Mouse (Mus musculus): ENCODE measurements around the gene Phactr2. TPM values are rescaled to one million over a fixed set of nuclear protein-coding genes. Genes with fewer than 3 reads are reported as not detected.

Phactr2 gene
- total and polyA plus RNA-seq, 3 experiments: not detected

- H3K27me3 ChIP-seq (ENCODE audit: control insufficient read depth in 1 of 2, insufficient read depth in 2 of 2, low read length in 2 of 2): no peaks in the 10 kb centered on the region
Measured at GRCm38 (mm10) chr10:13328602-13329001, 145.6 kb downstream of the Phactr2 start.

DNA sequence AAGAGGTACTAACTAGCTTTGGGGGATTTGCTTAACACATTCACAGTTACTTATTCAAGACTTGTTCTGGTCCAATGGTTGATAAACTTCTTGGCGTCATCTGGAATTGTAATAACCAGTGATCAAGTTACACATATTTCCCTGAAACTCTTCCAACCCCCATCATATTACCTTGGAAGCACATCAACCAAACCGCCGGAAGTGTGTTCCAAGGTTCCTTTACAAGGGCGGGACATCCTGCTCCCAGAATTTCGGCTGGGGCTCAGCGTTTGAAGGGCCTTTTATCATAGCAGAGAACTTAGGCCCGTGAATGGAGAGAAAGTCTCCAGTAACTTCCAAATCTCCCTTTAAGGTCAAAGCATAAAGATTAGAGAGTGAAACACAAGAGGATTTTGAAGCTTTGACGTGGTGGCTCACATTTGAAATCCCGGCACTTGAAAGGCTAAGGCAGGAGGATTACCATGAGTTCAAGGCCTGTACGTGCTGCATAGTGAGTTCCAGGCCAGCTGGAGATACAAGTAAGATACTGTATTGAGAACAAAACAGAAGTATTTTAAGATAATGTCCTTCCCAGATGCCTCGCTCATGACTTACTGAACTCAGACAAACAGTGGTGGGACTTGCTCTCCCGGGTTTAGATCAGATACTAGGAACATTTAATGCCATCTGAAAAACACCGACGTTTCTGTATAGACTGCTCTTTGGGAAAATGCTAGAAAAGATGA, 147.9 kb downstream of the Phactr2 start:
- TF ChIP-seq BHLHE40 (IDR thresholded peaks at IDR 0.05; ENCODE audit: borderline replicate concordance, low read depth, low read length): no peak
- no peak for TF ChIP-seq MYB (IDR thresholded peaks at IDR 0.05; ENCODE audit: low read depth, low read length)
- no peak for TF ChIP-seq MEF2A (IDR thresholded peaks at IDR 0.05; ENCODE audit: extremely low read depth, insufficient replicate concordance, low read depth, low read length, poor library complexity, severe bottlenecking)
- TF ChIP-seq SIN3A (IDR thresholded peaks at IDR 0.05; ENCODE audit: low read length): no peak
- TF ChIP-seq MAX (IDR thresholded peaks at IDR 0.05; ENCODE audit: low read length): no peak
- H3K4me1 ChIP-seq (ENCODE audit: control insufficient read depth in 1 of 2, insufficient read depth in 2 of 2, low read length in 2 of 2): no peaks in the 10 kb centered on the region
- no peaks in the 10 kb centered on the region for H3K9me3 ChIP-seq (replicated peaks; ENCODE audit: insufficient read depth, low read length)
- no peaks in the 10 kb centered on the region for H3K36me3 ChIP-seq (ENCODE audit: control insufficient read depth in 1 of 2, insufficient read depth in 2 of 2, low read length in 2 of 2)
- H3K79me2 ChIP-seq (ENCODE audit: control insufficient read depth, insufficient read depth, low read length, poor library complexity): no peaks in the 10 kb centered on the region
- no peaks in the 10 kb centered on the region for H3K27me3 ChIP-seq (ENCODE audit: control insufficient read depth in 1 of 2, insufficient read depth in 2 of 2, low read length in 2 of 2)
- no peak overlapping the region for H3K9ac ChIP-seq (ENCODE audit: control insufficient read depth, low read depth, low read length, poor library complexity, severe bottlenecking)
- no peak overlapping the region for H3K27ac ChIP-seq (ENCODE audit: control insufficient read depth, low read depth, low read length)
- H3K4me3 ChIP-seq (ENCODE audit: control insufficient read depth in 1 of 2, insufficient read depth in 1 of 2, low read depth in 2 of 2, low read length in 2 of 2): no peak overlapping the region
- no peak for DNase-seq (ENCODE audit: low read depth, low spot score)

More at GRCm38 (mm10) chr10:13328602-13329001, 145.6 kb downstream of the Phactr2 start:
- Histone ChIP-seq H3K36me3 (ENCODE audit: control insufficient read depth in 1 of 2, insufficient read depth in 2 of 2, low read length in 2 of 2) (no peaks in the 10 kb centered on the region), H3K9ac (ENCODE audit: control insufficient read depth, low read depth, low read length, poor library complexity, severe bottlenecking) (no peak overlapping the region), H3K79me2 (ENCODE audit: control insufficient read depth, insufficient read depth, low read length, poor library complexity) (no peaks in the 10 kb centered on the region), H3K4me3 (ENCODE audit: control insufficient read depth in 1 of 2, insufficient read depth in 1 of 2, low read depth in 2 of 2, low read length in 2 of 2) (no peak overlapping the region), H3K27ac (ENCODE audit: control insufficient read depth, low read depth, low read length) (no peak overlapping the region), H3K4me1 (ENCODE audit: control insufficient read depth in 1 of 2, insufficient read depth in 2 of 2, low read length in 2 of 2) (no peaks in the 10 kb centered on the region), H3K9me3 (replicated peaks; ENCODE audit: insufficient read depth, low read length) (no peaks in the 10 kb centered on the region)
- no peak for DNase-seq (ENCODE audit: low read depth, low spot score)
- TF ChIP-seq RCOR1 (IDR thresholded peaks at IDR 0.05; ENCODE audit: low read depth, low read length) (no peak), HCFC1 (IDR thresholded peaks at IDR 0.05; ENCODE audit: low read depth, low read length) (no peak), NELFE (IDR thresholded peaks at IDR 0.05; ENCODE audit: low read depth, low read length) (no peak), ELF1 (IDR thresholded peaks at IDR 0.05; ENCODE audit: low read depth, low read length) (no peak), TCF12 (IDR thresholded peaks at IDR 0.05; ENCODE audit: low read depth, low read length) (no peak), MYB (IDR thresholded peaks at IDR 0.05; ENCODE audit: low read depth, low read length) (no peak), MAX (IDR thresholded peaks at IDR 0.05; ENCODE audit: low read length) (no peak), MXI1 (IDR thresholded peaks at IDR 0.05; ENCODE audit: low read depth, low read length) (no peak), CHD2 (IDR thresholded peaks at IDR 0.05; ENCODE audit: low read length) (no peak), POLR2AphosphoS2 (IDR thresholded peaks at IDR 0.05; ENCODE audit: low read length) (no peak), GATA1 (IDR thresholded peaks at IDR 0.05; ENCODE audit: low read depth, low read length) (no peak), EP300 (IDR thresholded peaks at IDR 0.05; ENCODE audit: low read depth in 1 of 2, low read length in 2 of 2) (no peak), ZMIZ1 (IDR thresholded peaks at IDR 0.05; ENCODE audit: low read depth, low read length) (no peak), ZKSCAN1 (IDR thresholded peaks at IDR 0.05; ENCODE audit: low read depth, low read length) (no peak)
